Mouse (Mus musculus) ES-Bruce4 (cell line): ENCODE measurements around the gene Gpatch2. TPM values are rescaled to one million over a fixed set of nuclear protein-coding genes. Genes with fewer than 3 reads are reported as not detected.
A peak's percentile ranks its signal among the peaks of the same experiment; 100 is the strongest.

ENCODE experiments used
- H3K27ac ChIP-seq: 2 replicates; pipeline ENCODE4 v1.5.1; 2012; ENCODE audit warnings: low read length, inconsistent platforms; ENCODE audit not compliant: insufficient read depth
- H3K27me3 ChIP-seq: 2 replicates; pipeline ENCODE4 v1.6.1; 2012; ENCODE audit warnings: mild to moderate bottlenecking, low read length, inconsistent platforms; ENCODE audit not compliant: control insufficient read depth, poor library complexity, insufficient read depth, severe bottlenecking
- H3K36me3 ChIP-seq: 2 replicates; pipeline ENCODE4 v1.6.1; 2012; ENCODE audit warnings: inconsistent platforms, mild to moderate bottlenecking, low read length, moderate library complexity; ENCODE audit not compliant: control insufficient read depth, poor library complexity, insufficient read depth, severe bottlenecking
- H3K4me1 ChIP-seq: one replicate; pipeline ENCODE4 v1.8.1; 2011; ENCODE audit warnings: low read length; ENCODE audit not compliant: control insufficient read depth, insufficient read depth
- H3K4me3 ChIP-seq: 2 replicates; pipeline ENCODE4 v1.5.1; 2011; ENCODE audit warnings: low read depth, mild to moderate bottlenecking, low read length
- H3K9ac ChIP-seq: 2 replicates; pipeline ENCODE4 v1.6.1; 2012; ENCODE audit warnings: low read depth, mild to moderate bottlenecking, inconsistent platforms; ENCODE audit not compliant: poor library complexity, severe bottlenecking
- H3K9me3 ChIP-seq: replicated peaks from 2 replicates; pipeline ENCODE4 v1.6.1; 2012; ENCODE audit warnings: mild to moderate bottlenecking, low read length, inconsistent platforms; ENCODE audit not compliant: control insufficient read depth, poor library complexity, insufficient read depth, severe bottlenecking
- CTCF ChIP-seq: IDR thresholded peaks from one replicate; pipeline ENCODE4 v1.8.1; 2011; ENCODE audit warnings: low read depth, low read length
- EP300 ChIP-seq: IDR thresholded peaks from 2 replicates; pipeline ENCODE4 v1.6.1; 2011; ENCODE audit warnings: low read depth, low read length; ENCODE audit not compliant: insufficient read depth
- POLR2A ChIP-seq: IDR thresholded peaks from one replicate; pipeline ENCODE4 v1.8.1; 2011; ENCODE audit warnings: low read length; ENCODE audit not compliant: insufficient read depth
- polyA plus RNA-seq: library from polyadenylated mRNA; stranded (reverse); fragments of >200 nt; gene quantifications from 2 replicates; pipeline ENCODE4 v1.2.4, GENCODE M21; 2011; ENCODE audit warnings: low read depth; ENCODE audit not compliant: missing spikeins, insufficient read depth, insufficient read length

The Gpatch2 gene
- 27.0 and 27.3 TPM in 2 replicates for polyA plus RNA-seq

- Histone ChIP-seq H3K4me3 (peak within 1 kb of the TSS; percentile 86), H3K9ac (peak within 1 kb of the TSS; percentile 92), H3K27ac (peak within 1 kb of the TSS; percentile 57), H3K4me1 (no peaks in the 10 kb centered on the region), H3K9me3 (no peaks in the 10 kb centered on the region), H3K36me3 (no peaks in the 10 kb centered on the region), H3K27me3 (no peaks in the 10 kb centered on the region)
- TF ChIP-seq POLR2A = no peak
- TF ChIP-seq CTCF = no peak
- TF ChIP-seq EP300 = no peak
These were observed at the start of gene Gpatch2, which contains the start of gene Spata17 for GRCm38 (mm10) chr1:187215181-187216116. Gpatch2 (plus strand) TSS chr1:187215508. Spata17 (minus strand) TSS chr1:187215465.

- Histone ChIP-seq H3K27me3 (no peaks in the 10 kb centered on the region), H3K36me3 (no peaks in the 10 kb centered on the region), H3K27ac (no peak overlapping the region), H3K4me3 (no peak overlapping the region), H3K4me1 (no peaks in the 10 kb centered on the region), H3K9ac (no peak overlapping the region), H3K9me3 (0 out of 2 replicates have a peak, but pooled peaks cover 3% of the 10 kb centered on the region)
- TF ChIP-seq POLR2A (no peak), EP300 (no peak), CTCF (no peak)
These were observed 45.7 kb upstream of the Gpatch2 start for GRCm38 (mm10) chr1:187169646-187170045.

- Histone ChIP-seq H3K36me3 (no peaks in the 10 kb centered on the region), H3K4me1 (no peaks in the 10 kb centered on the region), H3K27ac (no peak overlapping the region), H3K4me3 (no peak overlapping the region), H3K27me3 (no peaks in the 10 kb centered on the region), H3K9me3 (0 out of 2 replicates have a peak, but pooled peaks cover 3% of the 10 kb centered on the region), H3K9ac (no peak overlapping the region)
- TF ChIP-seq CTCF = no peak
- TF ChIP-seq EP300 = no peak
- no peak for TF ChIP-seq POLR2A
These were observed 44.9 kb upstream of the Gpatch2 start for GRCm38 (mm10) chr1:187170361-187170760.

GRCm38 (mm10) chr1:187175991-187176390, 39.3 kb upstream of the Gpatch2 start:
- Histone ChIP-seq H3K4me3 (no peak overlapping the region), H3K36me3 (no peaks in the 10 kb centered on the region), H3K9ac (no peak overlapping the region), H3K9me3 (no peaks in the 10 kb centered on the region), H3K27ac (no peak overlapping the region), H3K4me1 (peaks cover 4% of the 10 kb centered on the region), H3K27me3 (no peaks in the 10 kb centered on the region)
- TF ChIP-seq EP300 (no peak), POLR2A (no peak), CTCF (no peak)

GRCm38 (mm10) chr1:187178546-187178945, 36.8 kb upstream of the Gpatch2 start:
- Histone ChIP-seq H3K9me3 (no peaks in the 10 kb centered on the region), H3K4me3 (no peak overlapping the region), H3K9ac (no peak overlapping the region), H3K27me3 (no peaks in the 10 kb centered on the region), H3K36me3 (no peaks in the 10 kb centered on the region), H3K27ac (no peak overlapping the region), H3K4me1 (peaks cover 4% of the 10 kb centered on the region)
- TF ChIP-seq CTCF (no peak), POLR2A (no peak), EP300 (no peak)

- H3K4me1 ChIP-seq = no peaks in the 10 kb centered on the region
- no peak overlapping the region for H3K4me3 ChIP-seq
- H3K9me3 ChIP-seq = no peaks in the 10 kb centered on the region
- H3K36me3 ChIP-seq = no peaks in the 10 kb centered on the region
- TF ChIP-seq EP300 (no peak), CTCF (no peak)
- no peaks in the 10 kb centered on the region for H3K27me3 ChIP-seq
- no peak overlapping the region for H3K9ac ChIP-seq
- no peak overlapping the region for H3K27ac ChIP-seq
These were observed 9.8 kb upstream of the Gpatch2 start for GRCm38 (mm10) chr1:187205506-187205905.
